In genomic region chr11:4340109-4340779, GRCm38 (mm10) we compare ENCODE assay signal across 18 mouse cellular contexts.
DNase-seq lines count a peak whose midpoint lies in the region; ATAC-seq lines count a peak whose summit lies in the region.
"Had no signal": no experiment of that assay in that cellular context is flagged by ENCODE, and none has a peak within 500 bp of the region (broad histone marks: within the 10 kb centered on the region; RNA-seq: fewer than 3 reads in every experiment).

No protein-coding gene starts in this region.

- ATAC-seq in embryonic facial prominence, embryonic 14.5 days (ENCODE audit: low read depth) = no peak
- ATAC-seq in lung, embryonic 15.5 days (ENCODE audit: borderline replicate concordance, extremely low read depth, low FRiP score, low TSS enrichment) = peak; percentile 65; the same call in 1 of the 2 replicates
- ATAC-seq: CD4-positive, CD25-positive, alpha-beta regulatory T cell, adult 4 months; forebrain, embryonic 15.5 days had no signal

- no peak overlapping the region for H3K4me3 ChIP-seq in embryonic facial prominence, embryonic 14.5 days (ENCODE audit: low read depth, low read length)
- H3K4me3 ChIP-seq in embryonic facial prominence, embryonic 10.5 days = no peak overlapping the region
- H3K4me3 ChIP-seq in lung, embryonic 15.5 days = no peak overlapping the region
- H3K4me3 ChIP-seq: forebrain, embryonic 15.5 days; heart, embryonic 13.5 days had no signal

- no peaks in the 10 kb centered on the region for H3K27me3 ChIP-seq in embryonic facial prominence, embryonic 14.5 days (replicated peaks; ENCODE audit: control insufficient read depth, insufficient read depth, low read length)
- H3K27me3 ChIP-seq in embryonic facial prominence, embryonic 10.5 days (replicated peaks; ENCODE audit: low read depth, poor library complexity, severe bottlenecking) = no peaks in the 10 kb centered on the region
- H3K27me3 ChIP-seq in lung, embryonic 15.5 days = 0 out of 2 replicates have a peak, but pooled peaks cover 4% of the 10 kb centered on the region
- H3K27me3 ChIP-seq: forebrain, embryonic 15.5 days; heart, embryonic 13.5 days had no signal

- no peaks in the 10 kb centered on the region for H3K36me3 ChIP-seq in embryonic facial prominence, embryonic 14.5 days (ENCODE audit: control insufficient read depth, insufficient read depth, low read length)
- no peaks in the 10 kb centered on the region for H3K36me3 ChIP-seq in embryonic facial prominence, embryonic 10.5 days (replicated peaks)
- H3K36me3 ChIP-seq in lung, embryonic 15.5 days = no peaks in the 10 kb centered on the region
- H3K36me3 ChIP-seq: forebrain, embryonic 15.5 days; heart, embryonic 13.5 days had no signal

- no peak overlapping the region for H3K9ac ChIP-seq in embryonic facial prominence, embryonic 14.5 days (ENCODE audit: low read depth, low read length)
- H3K9ac ChIP-seq in lung, embryonic 15.5 days = no peak overlapping the region
- H3K9ac ChIP-seq: forebrain, embryonic 15.5 days; heart, embryonic 13.5 days had no signal

- peak; percentile 8 for DNase-seq in embryonic facial prominence, embryonic 14.5 days (ENCODE audit: low spot score)
- DNase-seq in embryonic facial prominence, embryonic 10.5 days (ENCODE audit: low spot score) = no peak
- DNase-seq in lung, postnatal 4 days = no peak
- DNase-seq in lung, postnatal 36 days = peak; percentile 16
- no peak for DNase-seq in right cerebral cortex, postnatal 4 days
- DNase-seq in frontal cortex, postnatal 14 days (ENCODE audit: low spot score in 2 of 2) = no peak
- DNase-seq: adrenal gland, adult 8-10 months; adrenal gland, postnatal 36 days; B cell, adult 2 months; cerebellum, adult 2 months; cerebellum, postnatal 10 days; gastrocnemius, postnatal 14 days; heart, postnatal 36 days had no signal

- H3K4me2 ChIP-seq in embryonic facial prominence, embryonic 14.5 days (ENCODE audit: low read depth, low read length) = no peak overlapping the region
- no peak overlapping the region for H3K4me2 ChIP-seq in lung, embryonic 15.5 days
- H3K4me2 ChIP-seq: forebrain, embryonic 15.5 days; heart, embryonic 13.5 days had no signal

- H3K4me1 ChIP-seq in embryonic facial prominence, embryonic 14.5 days (ENCODE audit: control insufficient read depth, insufficient read depth, low read length) = no peaks in the 10 kb centered on the region
- no peaks in the 10 kb centered on the region for H3K4me1 ChIP-seq in embryonic facial prominence, embryonic 10.5 days
- 0 out of 2 replicates have a peak, but pooled peaks cover 6% of the 10 kb centered on the region for H3K4me1 ChIP-seq in lung, embryonic 15.5 days

- no peaks in the 10 kb centered on the region for H3K9me3 ChIP-seq in embryonic facial prominence, embryonic 14.5 days (ENCODE audit: control insufficient read depth, low read length)
- no peaks in the 10 kb centered on the region for H3K9me3 ChIP-seq in embryonic facial prominence, embryonic 10.5 days
- no peaks in the 10 kb centered on the region for H3K9me3 ChIP-seq in lung, embryonic 15.5 days
- H3K9me3 ChIP-seq: forebrain, embryonic 15.5 days; G1E; heart, embryonic 13.5 days had no signal

- H3K27ac ChIP-seq in embryonic facial prominence, embryonic 14.5 days (replicated peaks; ENCODE audit: low read depth, low read length) = no peak overlapping the region
- no peak overlapping the region for H3K27ac ChIP-seq in embryonic facial prominence, embryonic 10.5 days (replicated peaks)
- H3K27ac ChIP-seq in lung, embryonic 15.5 days = no peak overlapping the region; the same call in 1 of the 2 replicates
- H3K27ac ChIP-seq: forebrain, embryonic 15.5 days; heart, embryonic 13.5 days had no signal

- 86% methylated on average over 9 of the region's 9 CpGs for WGBS in embryonic facial prominence, embryonic 14.5 days
- WGBS in embryonic facial prominence, embryonic 10.5 days = 92% methylated on average over 9 of the region's 9 CpGs
- 49% methylated on average over 9 of the region's 9 CpGs for WGBS in lung, embryonic 15.5 days

Comparison
In these comparisons a context has a peak if more than half of its experiments do, and no peak if none do; other contexts are left out.
1. DNase-seq: peak in embryonic facial prominence, embryonic 14.5 days (single experiment) and lung, postnatal 36 days (single experiment); none in embryonic facial prominence, embryonic 10.5 days (single experiment), lung, postnatal 4 days (0 of 2), right cerebral cortex, postnatal 4 days (single experiment) and frontal cortex, postnatal 14 days (0 of 2).